Mouse (Mus musculus) G1E (cell line): ENCODE measurements around the gene Fut2.
"Not testable (repeated sequence)": the region's sequence is repeated elsewhere in the genome, so short reads cannot be mapped to it uniquely, and the experiment has no call there.

ENCODE experiments used
- CTCF ChIP-seq: IDR thresholded peaks from 2 replicates; pipeline ENCODE4 v1.5.1; 2012; ENCODE audit warnings: low read depth, low read length, inconsistent platforms, mixed read lengths
- GATA1 ChIP-seq: IDR thresholded peaks from 2 replicates; pipeline ENCODE4 v1.6.1; 2012; ENCODE audit warnings: borderline replicate concordance, low read length, inconsistent platforms, mixed read lengths

GRCm38 (mm10) chr7:45650484-45650883 is 15.7 kb downstream of the Fut2 start:
- TF ChIP-seq GATA1, CTCF: not testable (repeated sequence)
